Mouse (Mus musculus) erythroblast, embryonic 14.5 days (primary cell): ENCODE results near the gene Cxcr4.

Experiments used
- GATA1 ChIP-seq: IDR thresholded peaks from 2 replicates; pipeline ENCODE4 v1.6.1; 2012; ENCODE audit warnings: low read length, inconsistent platforms, mixed read lengths
- TAL1 ChIP-seq: IDR thresholded peaks from 3 replicates; pipeline ENCODE4 v1.6.1; 2012; ENCODE audit warnings: low read length, inconsistent platforms, mixed read lengths

GRCm38 (mm10) chr1:128605794-128606193 is 13.7 kb upstream of the Cxcr4 start:
- no peak for TF ChIP-seq TAL1
- no peak for TF ChIP-seq GATA1
